Mouse (Mus musculus) liver, adult 10 weeks (tissue): ENCODE data around the gene 2210010C04Rik. TPM values are rescaled to one million over a fixed set of nuclear protein-coding genes. Genes with fewer than 3 reads are reported as not detected.

Experiments
- polyA plus RNA-seq: library from polyadenylated mRNA; stranded (reverse); fragments of 350-450 nt; fragmentation: Illumina TruSeq; extraction: RNeasy Lipid Tissue Mini Kit (QIAGEN cat#74804); gene quantifications from one replicate; pipeline ENCODE4 v1.2.3, GENCODE M21; 2014; ENCODE audit warnings: low read depth, low replicate concordance

The 2210010C04Rik gene
- not detected for polyA plus RNA-seq

GRCm38 (mm10) chr6:41035409-41035808 lies at the start of gene 2210010C04Rik:
Gene 2210010C04Rik (minus strand): TSS chr6:41035509.

DNA sequence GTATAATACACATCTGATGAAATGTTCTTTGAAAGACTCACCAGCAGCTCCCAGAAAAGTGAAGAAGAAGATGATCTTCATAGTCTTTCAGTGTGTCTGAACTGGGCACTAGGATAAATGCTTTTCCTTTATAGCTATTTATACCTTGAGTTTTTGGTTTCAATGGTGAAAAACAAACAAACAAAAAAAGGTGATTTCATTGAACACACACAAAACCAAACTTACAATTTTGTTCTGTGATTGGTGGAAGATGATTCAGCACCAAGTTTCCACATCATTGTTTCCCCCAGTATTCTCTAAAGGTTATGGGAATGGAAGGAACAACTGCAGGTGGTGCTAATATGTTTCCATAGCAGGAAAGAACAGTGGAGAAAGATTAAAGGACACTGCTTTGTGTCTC lies 35.9 kb downstream of the 2210010C04Rik start, which contains the start of gene Gm2663:
TSS of gene Gm2663 (minus strand) at position 101 of the 400 bp plus-strand sequence.

Other genes starting within 250 kb of the 2210010C04Rik start
- not detected for gene Moxd2, start 148.0 kb downstream of the 2210010C04Rik start, polyA plus RNA-seq
- not detected for gene Prss58, start 135.1 kb downstream of the 2210010C04Rik start, polyA plus RNA-seq
- gene 1700074P13Rik, start 95.0 kb downstream of the 2210010C04Rik start, polyA plus RNA-seq: 0.87 TPM
- gene Gm4744, start 83.6 kb downstream of the 2210010C04Rik start, polyA plus RNA-seq: not detected
- not detected for gene 1810009J06Rik, start 70.8 kb downstream of the 2210010C04Rik start, polyA plus RNA-seq
- gene Gm2663, start 36.0 kb downstream of the 2210010C04Rik start, polyA plus RNA-seq: not detected